Mouse (Mus musculus) urinary bladder, adult 18-20 months (tissue): ENCODE results near the gene Car8.

Experiments
- DNase-seq, 2 experiments: peaks; one replicate each; pipeline ENCODE4 v3.0.0; 2022; ENCODE audit warnings: low spot score in 2 of 2, mixed read lengths in 2 of 2

Gene Car8

GRCm38 (mm10) chr4:8238560-8239305 lies at the start of gene Car8:
Gene Car8 (minus strand): TSS chr4:8239041.
- DNase-seq = peak in 1 of 2 experiments; percentile 26

GRCm38 (mm10) chr4:8284934-8285333 lies 46.1 kb upstream of the Car8 start:
- no peak for DNase-seq

- no peak for DNase-seq
Observed at GRCm38 (mm10) chr4:8278159-8278558, 39.3 kb upstream of the Car8 start.

- DNase-seq = no peak
Observed at GRCm38 (mm10) chr4:8249805-8250204, 11.0 kb upstream of the Car8 start.

GRCm38 (mm10) chr4:8245495-8246063 lies 6.7 kb upstream of the Car8 start:
- no peak for DNase-seq

- DNase-seq = no peak
Observed at GRCm38 (mm10) chr4:8245062-8245461, 6.2 kb upstream of the Car8 start.

GRCm38 (mm10) chr4:8239699-8240098 lies 858 bp upstream of the Car8 start:
- no peak for DNase-seq

- DNase-seq = no peak
Observed at GRCm38 (mm10) chr4:8239306-8239670, 447 bp upstream of the Car8 start.

- no peak for DNase-seq
Observed at GRCm38 (mm10) chr4:8232393-8233111, 6.3 kb downstream of the Car8 start.

- DNase-seq = no peak
Observed at GRCm38 (mm10) chr4:8231291-8231871, 7.5 kb downstream of the Car8 start.

- DNase-seq = no peak
Observed at GRCm38 (mm10) chr4:8229661-8230298, 9.1 kb downstream of the Car8 start.

- DNase-seq = no peak
Observed at GRCm38 (mm10) chr4:8218941-8219340, 19.9 kb downstream of the Car8 start.

GRCm38 (mm10) chr4:8218004-8218403 lies 20.8 kb downstream of the Car8 start:
- no peak for DNase-seq

- no peak for DNase-seq
Observed at GRCm38 (mm10) chr4:8217272-8217671, 21.6 kb downstream of the Car8 start.

- DNase-seq = no peak
Observed at GRCm38 (mm10) chr4:8216551-8216950, 22.3 kb downstream of the Car8 start.

GRCm38 (mm10) chr4:8213661-8214060 lies 25.2 kb downstream of the Car8 start:
- no peak for DNase-seq

- DNase-seq = no peak
Observed at GRCm38 (mm10) chr4:8212873-8213569, 25.8 kb downstream of the Car8 start.

- DNase-seq = no peak
Observed at GRCm38 (mm10) chr4:8210452-8210851, 28.4 kb downstream of the Car8 start.

- DNase-seq = no peak
Observed at GRCm38 (mm10) chr4:8207924-8208323, 30.9 kb downstream of the Car8 start.

GRCm38 (mm10) chr4:8206918-8207573 lies 31.8 kb downstream of the Car8 start:
- DNase-seq = peak; percentile 21 to 24

GRCm38 (mm10) chr4:8205089-8205649 lies 33.7 kb downstream of the Car8 start:
- no peak for DNase-seq
